Mouse (Mus musculus): ENCODE measurements around the gene Qpct. TPM values are rescaled to one million over a fixed set of nuclear protein-coding genes. Genes with fewer than 3 reads are reported as not detected.

Gene Qpct
- 53.2 and 53.8 TPM in 2 replicates for polyA plus RNA-seq (2015; fragmentation: Nextera tagmentation; extraction: Ambion mirVana)

- Histone ChIP-seq H3K9ac (replicated peaks) (peak within 1 kb of the TSS; percentile 59), H3K27me3 (ENCODE audit: insufficient read depth, low read length) (no peaks in the 10 kb centered on the region), H3K4me2 (ENCODE audit: low read depth, low read length) (peak within 1 kb of the TSS; percentile 85), H3K4me3 (ENCODE audit: low read depth, low read length) (peak within 1 kb of the TSS; percentile 66), H3K27ac (ENCODE audit: low read depth) (peak within 1 kb of the TSS; percentile 65), H3K4me1 (ENCODE audit: insufficient read depth) (peaks cover 5% of the 10 kb centered on the region; the same call in 1 of the 2 replicates), H3K9me3 (ENCODE audit: low read length) (no peaks in the 10 kb centered on the region), H3K36me3 (replicated peaks; ENCODE audit: insufficient read depth, low read length) (no peaks in the 10 kb centered on the region)
- TF ChIP-seq EP300 (IDR thresholded peaks at IDR 0.05; ENCODE audit: low read depth) (no peak), CTCF (IDR thresholded peaks at IDR 0.05; ENCODE audit: low read depth) (no peak)
- no peak for ATAC-seq
- no peak for DNase-seq
- 66% methylated on average over 4 of the region's 4 CpGs for WGBS (ENCODE audit: insufficient replicate concordance)
Observed at GRCm38 (mm10) chr17:79051606-79052005, at the start of gene Qpct. Gene Qpct, plus strand, starts transcription at chr17:79051906.

- H3K4me2 ChIP-seq (ENCODE audit: low read depth, low read length): no peak overlapping the region
- H3K9ac ChIP-seq (replicated peaks): no peak overlapping the region
- no peak overlapping the region for H3K4me3 ChIP-seq (ENCODE audit: low read depth, low read length)
- TF ChIP-seq CTCF (IDR thresholded peaks at IDR 0.05; ENCODE audit: low read depth) (no peak), EP300 (IDR thresholded peaks at IDR 0.05; ENCODE audit: low read depth) (no peak)
- peaks cover 16% of the 10 kb centered on the region for H3K36me3 ChIP-seq (replicated peaks; ENCODE audit: insufficient read depth, low read length)
- no peaks in the 10 kb centered on the region for H3K9me3 ChIP-seq (ENCODE audit: low read length)
- no peak overlapping the region for H3K27ac ChIP-seq (ENCODE audit: low read depth)
- H3K4me1 ChIP-seq (ENCODE audit: insufficient read depth): peaks cover 22% of the 10 kb centered on the region
- DNase-seq (no peak), ATAC-seq (no peak)
- H3K27me3 ChIP-seq (ENCODE audit: insufficient read depth, low read length): no peaks in the 10 kb centered on the region
- 53% methylated on average over 2 of the region's 2 CpGs for WGBS (ENCODE audit: insufficient replicate concordance)
Observed at GRCm38 (mm10) chr17:79013625-79014024, 38.1 kb upstream of the Qpct start.

GRCm38 (mm10) chr17:79014911-79015685 lies 36.6 kb upstream of the Qpct start:
- Histone ChIP-seq H3K4me3 (ENCODE audit: low read depth, low read length) (no peak overlapping the region), H3K36me3 (replicated peaks; ENCODE audit: insufficient read depth, low read length) (peaks cover 16% of the 10 kb centered on the region), H3K27ac (ENCODE audit: low read depth) (no peak overlapping the region), H3K27me3 (ENCODE audit: insufficient read depth, low read length) (no peaks in the 10 kb centered on the region), H3K9ac (replicated peaks) (no peak overlapping the region), H3K4me2 (ENCODE audit: low read depth, low read length) (no peak overlapping the region), H3K4me1 (ENCODE audit: insufficient read depth) (peaks cover 26% of the 10 kb centered on the region), H3K9me3 (ENCODE audit: low read length) (no peaks in the 10 kb centered on the region)
- DNase-seq: no peak
- peak; percentile 44 for ATAC-seq
- TF ChIP-seq CTCF (IDR thresholded peaks at IDR 0.05; ENCODE audit: low read depth) (no peak), EP300 (IDR thresholded peaks at IDR 0.05; ENCODE audit: low read depth) (no peak)
- WGBS (ENCODE audit: insufficient replicate concordance): 34% methylated on average over 2 of the region's 2 CpGs

GRCm38 (mm10) chr17:79015831-79016230 lies 35.9 kb upstream of the Qpct start:
- Histone ChIP-seq H3K4me2 (ENCODE audit: low read depth, low read length) (peak overlapping the region; percentile 28; the same call in 1 of the 2 replicates), H3K4me1 (ENCODE audit: insufficient read depth) (peaks cover 26% of the 10 kb centered on the region), H3K9ac (replicated peaks) (no peak overlapping the region), H3K4me3 (ENCODE audit: low read depth, low read length) (no peak overlapping the region), H3K27me3 (ENCODE audit: insufficient read depth, low read length) (no peaks in the 10 kb centered on the region), H3K9me3 (ENCODE audit: low read length) (no peaks in the 10 kb centered on the region), H3K36me3 (replicated peaks; ENCODE audit: insufficient read depth, low read length) (peaks cover 15% of the 10 kb centered on the region), H3K27ac (ENCODE audit: low read depth) (0 out of 2 replicates have a peak overlapping the region, but pooled peaks have one; percentile 1)
- WGBS (ENCODE audit: insufficient replicate concordance): 47% methylated on average over 10 of the region's 10 CpGs
- DNase-seq: no peak
- no peak for ATAC-seq
- TF ChIP-seq EP300 (IDR thresholded peaks at IDR 0.05; ENCODE audit: low read depth): no peak
- TF ChIP-seq CTCF (IDR thresholded peaks at IDR 0.05; ENCODE audit: low read depth): no peak

GRCm38 (mm10) chr17:79018422-79018821 lies 33.3 kb upstream of the Qpct start:
- TF ChIP-seq EP300 (IDR thresholded peaks at IDR 0.05; ENCODE audit: low read depth) (peak; percentile 34; the same call in 1 of the 2 replicates), CTCF (IDR thresholded peaks at IDR 0.05; ENCODE audit: low read depth) (no peak)
- H3K4me2 ChIP-seq (ENCODE audit: low read depth, low read length): peak overlapping the region; percentile 94
- ATAC-seq: no peak
- H3K9me3 ChIP-seq (ENCODE audit: low read length): no peaks in the 10 kb centered on the region
- H3K4me1 ChIP-seq (ENCODE audit: insufficient read depth): peaks cover 29% of the 10 kb centered on the region
- no peaks in the 10 kb centered on the region for H3K36me3 ChIP-seq (replicated peaks; ENCODE audit: insufficient read depth, low read length)
- no peak overlapping the region for H3K4me3 ChIP-seq (ENCODE audit: low read depth, low read length)
- H3K27me3 ChIP-seq (ENCODE audit: insufficient read depth, low read length): no peaks in the 10 kb centered on the region
- no peak overlapping the region for H3K27ac ChIP-seq (ENCODE audit: low read depth)
- no peak overlapping the region for H3K9ac ChIP-seq (replicated peaks)
- DNase-seq: no peak
- 43% methylated on average over 9 of the region's 9 CpGs for WGBS (ENCODE audit: insufficient replicate concordance)

- Histone ChIP-seq H3K4me2 (ENCODE audit: low read depth, low read length) (peak overlapping the region; percentile 94), H3K9ac (replicated peaks) (peak overlapping the region; percentile 83), H3K27ac (ENCODE audit: low read depth) (peak overlapping the region; percentile 74), H3K4me3 (ENCODE audit: low read depth, low read length) (peak overlapping the region; percentile 70), H3K9me3 (ENCODE audit: low read length) (no peaks in the 10 kb centered on the region), H3K4me1 (ENCODE audit: insufficient read depth) (peaks cover 29% of the 10 kb centered on the region), H3K27me3 (ENCODE audit: insufficient read depth, low read length) (no peaks in the 10 kb centered on the region), H3K36me3 (replicated peaks; ENCODE audit: insufficient read depth, low read length) (no peaks in the 10 kb centered on the region)
- DNase-seq: no peak
- TF ChIP-seq CTCF (IDR thresholded peaks at IDR 0.05; ENCODE audit: low read depth) (no peak), EP300 (IDR thresholded peaks at IDR 0.05; ENCODE audit: low read depth) (no peak)
- no peak for ATAC-seq
- WGBS (ENCODE audit: insufficient replicate concordance): 1% methylated on average over 18 of the region's 18 CpGs
Observed at GRCm38 (mm10) chr17:79019726-79020207, 31.9 kb upstream of the Qpct start.
